Mouse (Mus musculus): Measurements from ENCODE around the gene Cldn10. TPM values are rescaled to one million over a fixed set of nuclear protein-coding genes. Genes with fewer than 3 reads are reported as not detected.
A peak's percentile ranks its signal among the peaks of the same experiment; 100 is the strongest.
"Not testable (repeated sequence)": the region's sequence is repeated elsewhere in the genome, so short reads cannot be mapped to it uniquely, and the experiment has no call there.

Gene Cldn10
- 10 to 100 TPM; 32.6 to 39.8 TPM for total RNA-seq (2021)
- long read RNA-seq, transcript Cldn10-203 (5 exons, 2,128 nt), result major isoform, 57 of 59 reads
- long read RNA-seq, partial matches to known transcripts, result 2 of 59 reads
- long read RNA-seq, other reads (novel, unspliced or antisense), result 0 of 59 reads

DNA sequence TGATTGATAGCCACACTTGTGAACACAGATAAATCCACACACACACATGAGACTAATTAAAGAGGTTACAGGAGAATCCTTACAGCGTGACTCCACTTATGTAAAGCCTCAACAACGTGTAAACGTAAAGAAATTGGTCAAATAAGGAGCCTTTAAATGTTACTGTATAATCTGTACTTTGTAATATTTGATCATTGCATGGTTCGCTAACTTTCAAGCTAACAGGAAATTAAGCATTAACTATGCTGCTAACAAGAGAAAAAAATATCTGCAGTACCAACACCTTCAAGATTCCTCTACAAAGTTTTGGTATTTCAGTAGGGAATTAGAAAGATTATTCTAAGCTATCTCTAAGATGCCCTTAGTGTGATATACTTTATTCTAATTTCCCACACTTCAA is at the start of gene Cldn10:
Gene Cldn10, plus strand, starts transcription at position 288 of the 400 bp plus-strand sequence.
- no peak for DNase-seq (ENCODE audit: low spot score in 2 of 2)

DNA sequence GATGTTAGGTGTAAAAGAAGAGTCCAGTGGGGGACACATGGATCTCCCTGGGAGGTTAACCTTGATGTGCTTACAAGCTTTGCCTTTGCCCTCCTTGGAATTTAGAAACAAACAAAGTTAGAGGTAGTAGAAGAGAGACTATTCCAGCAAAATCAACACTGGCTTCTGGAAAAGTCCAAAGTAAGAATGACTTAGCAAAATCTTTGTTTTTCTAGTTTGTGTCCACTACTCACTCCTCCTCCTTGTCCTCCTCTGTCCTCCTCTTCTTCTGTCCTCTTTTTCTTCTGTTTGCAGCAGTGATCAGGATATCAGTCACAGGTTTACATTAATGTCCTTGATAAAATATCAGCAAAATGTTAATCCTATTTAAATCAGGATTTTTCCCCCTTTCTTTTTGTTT is 45.9 kb upstream of the Cldn10 start:
- no peak for DNase-seq (ENCODE audit: low spot score in 2 of 2)

DNA sequence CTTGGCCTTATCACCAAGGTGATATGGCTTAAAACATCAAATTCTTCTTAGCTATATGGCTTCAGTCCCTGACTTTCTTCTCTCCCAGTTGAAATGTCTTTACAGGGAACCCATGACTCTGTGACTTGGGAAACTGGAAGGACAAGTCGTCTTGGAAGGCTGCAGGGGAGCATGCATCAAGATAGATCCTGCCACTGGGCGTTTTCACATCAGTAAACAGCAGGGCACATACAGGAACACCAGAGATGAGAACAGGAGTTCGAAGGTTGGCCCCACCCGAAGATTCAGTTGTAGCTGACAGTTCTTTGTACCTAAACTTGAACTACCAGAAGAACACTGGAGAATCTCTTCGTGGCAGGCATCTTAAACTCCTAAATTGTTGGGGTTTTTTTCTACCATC is 44.8 kb upstream of the Cldn10 start:
- DNase-seq (ENCODE audit: low spot score in 2 of 2), result no peak

DNA sequence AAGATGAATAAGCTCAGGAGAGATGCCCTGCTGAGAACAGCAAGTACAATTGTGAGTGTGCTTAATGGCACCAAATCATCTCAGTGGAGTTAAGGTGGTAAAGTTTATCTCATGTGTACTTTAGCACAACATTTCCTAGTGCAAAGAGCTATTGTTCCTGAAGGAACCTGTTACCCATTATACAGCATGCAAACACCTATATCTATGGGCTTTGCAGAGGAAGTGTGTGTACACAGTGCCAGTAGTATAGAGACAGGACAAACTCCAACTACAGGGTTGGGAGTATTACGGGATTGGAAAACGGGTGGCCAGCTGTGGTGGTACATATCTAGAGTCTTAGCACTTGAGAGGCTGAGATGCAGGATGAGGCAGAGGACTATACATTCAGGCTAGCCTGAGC is 38.6 kb upstream of the Cldn10 start:
- no peak for DNase-seq (ENCODE audit: low spot score in 2 of 2)

DNA sequence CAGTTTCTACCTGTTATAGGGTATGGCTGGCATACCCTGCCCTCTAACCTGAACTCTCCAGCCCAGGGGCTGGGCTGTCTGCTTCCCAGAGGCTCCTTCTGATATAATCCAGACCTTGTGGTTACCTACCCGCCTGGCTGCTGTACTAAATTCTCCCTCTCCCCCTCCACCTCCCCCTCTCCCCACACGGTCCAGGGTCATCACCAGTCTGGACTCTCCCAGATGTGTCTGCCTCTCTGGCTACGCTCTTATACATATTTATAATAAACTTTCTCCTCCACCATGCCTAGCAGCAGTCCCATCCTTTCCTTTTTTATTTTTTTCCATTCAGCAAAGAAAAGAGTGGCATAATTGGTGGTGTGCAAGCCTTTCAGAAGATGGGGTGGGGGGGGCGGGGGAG is 38.0 kb upstream of the Cldn10 start:
- DNase-seq (ENCODE audit: low spot score in 2 of 2), result no peak

DNA sequence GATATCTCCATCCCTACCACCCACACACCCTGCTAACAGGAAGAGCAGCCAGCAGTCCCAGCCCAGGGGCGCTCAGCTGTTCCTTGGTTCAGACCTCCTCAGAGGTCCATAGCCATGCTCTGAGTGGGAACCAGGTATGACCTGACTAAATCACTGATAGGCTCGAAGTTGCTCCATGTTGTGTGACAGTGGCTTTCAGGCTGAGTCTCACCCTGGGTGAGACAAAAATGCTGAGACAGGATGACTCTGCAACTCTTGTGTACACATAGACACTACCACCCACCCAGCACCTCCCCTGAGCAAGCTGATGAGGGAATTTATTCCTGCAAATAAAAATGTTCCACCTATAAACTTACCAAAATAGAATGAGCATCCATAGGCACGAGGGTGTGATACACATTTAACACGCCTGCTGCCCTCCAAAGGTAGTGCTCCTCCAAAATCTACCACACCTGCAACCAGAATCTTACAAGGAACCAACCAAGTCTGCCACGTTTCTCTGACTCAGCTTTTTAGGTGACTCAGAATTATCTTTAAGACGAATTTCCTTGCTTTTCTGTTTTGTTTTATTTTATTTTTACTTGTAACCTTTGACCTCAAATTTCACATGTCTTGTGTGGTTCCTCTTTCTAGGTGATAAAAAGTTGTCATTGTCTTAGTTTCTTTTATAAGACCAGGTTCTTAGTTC is 37.1 kb upstream of the Cldn10 start:
- DNase-seq (ENCODE audit: low spot score in 2 of 2), result no peak

DNA sequence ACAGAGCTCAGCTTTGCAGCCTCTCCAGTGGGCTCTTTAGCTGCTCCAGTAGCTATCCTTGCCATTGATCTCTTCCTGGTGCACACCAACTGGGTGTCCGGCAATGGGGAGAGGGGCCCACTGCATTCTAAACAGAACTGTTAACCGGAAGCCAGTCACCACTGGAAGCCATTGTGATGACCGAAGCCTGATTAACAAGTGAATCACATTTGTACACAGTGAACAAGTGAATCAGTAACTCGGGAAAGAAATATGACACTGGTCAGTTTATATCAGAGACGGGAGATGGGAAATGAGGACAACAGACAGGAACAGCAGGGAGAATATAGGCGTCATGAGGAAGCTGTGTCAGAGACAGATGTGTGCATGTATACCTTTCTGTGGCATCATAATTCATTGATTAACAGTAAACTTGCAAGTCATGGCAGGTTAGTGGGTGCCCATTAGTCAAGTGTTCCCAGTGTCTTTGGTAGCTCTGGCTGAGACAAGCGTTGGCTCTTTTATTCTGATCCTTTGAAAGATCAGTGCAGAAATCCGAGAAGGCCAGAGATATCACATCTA is 36.4 kb upstream of the Cldn10 start:
- no peak for DNase-seq (ENCODE audit: low spot score in 2 of 2)

DNA sequence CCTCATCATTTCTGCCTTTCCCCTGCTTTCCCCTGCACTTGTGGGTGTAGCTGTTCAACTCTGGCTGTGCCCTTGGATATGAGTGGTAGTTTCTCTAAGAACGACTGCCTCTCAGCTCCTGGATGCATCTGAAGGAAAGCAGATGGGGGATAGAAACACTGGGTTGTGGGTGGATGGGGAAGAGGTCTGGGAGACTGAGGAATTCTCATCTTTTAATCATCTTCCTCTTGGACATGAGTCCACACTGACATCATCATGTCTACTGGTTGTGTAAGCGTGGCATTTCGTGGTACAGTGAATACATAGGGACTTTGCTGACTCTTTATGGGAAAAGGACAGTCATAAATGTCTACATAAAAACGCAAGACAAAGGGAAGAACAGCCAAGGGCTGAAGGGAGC is 31.7 kb upstream of the Cldn10 start:
- DNase-seq (ENCODE audit: low spot score in 2 of 2), result peak in 1 of 2 experiments; percentile 15

DNA sequence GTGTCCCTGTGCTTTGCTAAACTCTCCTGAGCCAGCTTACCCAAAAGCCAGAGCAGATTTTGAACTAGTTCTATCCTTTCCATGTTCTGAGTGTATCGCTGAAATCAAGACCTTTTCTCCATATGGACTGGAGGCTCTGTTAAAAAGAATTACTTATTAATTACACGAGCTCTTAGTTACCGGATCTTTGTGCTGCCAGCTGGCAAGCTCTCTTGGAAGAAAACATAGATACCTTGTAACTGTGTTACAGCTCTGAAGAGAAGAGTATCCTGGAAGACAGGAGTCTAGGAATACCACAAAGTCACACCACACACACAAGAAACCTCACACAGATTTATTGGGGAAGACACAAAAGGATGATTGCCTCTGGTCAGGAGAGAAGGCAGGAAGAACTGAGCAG is 31.1 kb upstream of the Cldn10 start:
- no peak for DNase-seq (ENCODE audit: low spot score in 2 of 2)

DNA sequence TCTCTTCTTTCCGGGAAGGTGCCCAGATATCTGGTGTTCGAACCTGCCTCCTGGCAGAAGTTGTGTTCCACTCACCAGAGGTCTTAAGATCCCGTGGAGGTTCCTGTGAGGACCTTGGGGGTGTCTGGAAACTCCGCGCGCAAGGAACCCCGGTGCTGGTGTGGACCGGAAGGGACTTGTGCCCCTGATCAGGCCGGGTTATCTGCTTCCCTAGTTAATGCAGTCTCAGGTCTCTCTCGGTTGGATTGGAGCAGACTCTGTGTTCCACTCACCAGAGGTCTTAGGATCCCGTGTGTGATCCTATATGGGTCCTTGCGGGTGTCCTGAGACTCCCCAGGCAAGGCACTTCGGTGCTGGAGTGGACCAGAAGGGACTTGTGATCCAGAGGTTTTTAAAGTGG is 24.3 kb upstream of the Cldn10 start:
- DNase-seq (ENCODE audit: low spot score in 2 of 2), result not testable (repeated sequence)

DNA sequence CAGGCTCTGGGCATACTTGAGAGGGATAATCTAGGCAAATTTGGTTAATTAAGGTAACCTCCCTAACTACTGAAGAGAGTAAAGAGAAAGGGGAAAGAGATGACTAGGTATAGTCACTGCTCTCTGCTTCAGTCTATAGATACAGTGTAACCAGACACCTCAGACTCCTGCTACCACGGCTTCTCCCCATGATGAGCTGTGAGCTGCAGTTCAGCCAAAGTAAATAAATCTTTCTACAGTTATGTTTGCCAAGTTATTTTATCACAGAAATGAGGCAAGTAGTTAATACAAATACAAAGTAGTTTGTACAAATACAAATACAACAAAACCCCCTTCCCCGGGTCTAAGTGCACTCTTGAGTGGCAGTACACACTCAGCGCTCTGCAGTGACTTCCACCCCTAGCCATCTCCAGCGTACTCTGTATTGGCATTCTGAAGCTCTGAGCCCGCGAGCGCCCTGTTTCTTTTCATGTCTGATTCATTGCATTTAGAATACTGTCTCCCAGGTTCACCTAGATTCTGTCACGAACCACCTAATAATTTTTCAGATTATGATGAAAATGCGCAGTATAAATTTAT is 23.7 kb upstream of the Cldn10 start:
- no peak for DNase-seq (ENCODE audit: low spot score in 2 of 2)

DNA sequence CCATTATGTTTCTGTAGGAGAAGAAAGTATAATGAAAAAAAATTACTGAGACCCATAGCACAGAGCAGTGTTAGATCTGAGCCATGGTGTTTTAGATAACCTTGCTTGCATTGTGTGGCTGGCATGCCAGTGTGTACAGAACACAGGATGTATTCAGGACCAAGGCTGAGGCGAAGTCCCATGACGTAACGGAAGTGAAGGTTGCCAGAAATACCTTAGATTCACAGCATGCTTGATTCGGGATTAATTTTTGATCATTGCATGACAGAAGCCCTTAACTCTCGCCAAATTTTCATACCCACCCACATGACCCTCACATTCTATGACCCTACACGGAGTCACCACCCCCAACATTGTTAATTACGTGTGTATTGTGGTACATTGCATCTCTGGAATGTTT is 22.4 kb upstream of the Cldn10 start:
- no peak for DNase-seq (ENCODE audit: low spot score in 2 of 2)

DNA sequence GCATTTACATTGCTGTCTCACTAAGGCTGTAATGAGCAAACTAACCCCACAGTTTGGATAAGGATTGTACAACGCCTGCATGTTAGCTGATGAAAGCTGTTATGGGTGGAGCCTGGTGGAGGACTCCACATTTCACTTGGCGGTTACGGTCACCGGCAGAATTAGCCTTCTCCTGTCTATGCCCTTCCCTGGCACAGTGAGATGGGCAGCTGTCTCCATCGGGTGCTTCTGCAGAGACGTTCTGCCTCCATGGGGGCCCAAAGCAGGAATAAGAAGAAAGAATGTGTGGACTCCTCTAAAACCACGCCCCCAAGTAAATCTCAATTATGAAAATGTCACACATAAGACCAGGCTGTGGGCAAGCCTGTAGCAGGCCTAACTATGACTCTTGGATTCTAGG is 21.8 kb upstream of the Cldn10 start:
- no peak for DNase-seq (ENCODE audit: low spot score in 2 of 2)

DNA sequence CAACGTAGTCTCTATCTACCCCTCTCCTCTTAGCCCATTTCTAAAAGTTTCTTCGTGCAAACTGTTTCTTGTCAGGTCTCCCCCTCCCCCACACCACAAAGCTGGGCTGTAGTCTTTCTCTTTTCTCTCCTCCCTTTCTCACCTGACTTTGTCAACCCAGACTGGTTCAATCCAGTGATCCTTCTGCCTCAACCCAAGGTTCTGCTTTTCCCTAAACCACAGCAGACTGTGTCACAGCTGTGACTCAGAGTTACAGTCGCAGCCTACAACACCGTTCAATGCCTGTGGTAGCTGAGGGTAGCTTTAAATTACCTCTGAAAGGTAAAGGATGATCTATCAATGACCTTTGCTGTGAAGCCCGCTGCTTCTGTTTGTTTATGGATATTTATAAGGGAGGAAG is 21.3 kb upstream of the Cldn10 start:
- no peak for DNase-seq (ENCODE audit: low spot score in 2 of 2)

DNA sequence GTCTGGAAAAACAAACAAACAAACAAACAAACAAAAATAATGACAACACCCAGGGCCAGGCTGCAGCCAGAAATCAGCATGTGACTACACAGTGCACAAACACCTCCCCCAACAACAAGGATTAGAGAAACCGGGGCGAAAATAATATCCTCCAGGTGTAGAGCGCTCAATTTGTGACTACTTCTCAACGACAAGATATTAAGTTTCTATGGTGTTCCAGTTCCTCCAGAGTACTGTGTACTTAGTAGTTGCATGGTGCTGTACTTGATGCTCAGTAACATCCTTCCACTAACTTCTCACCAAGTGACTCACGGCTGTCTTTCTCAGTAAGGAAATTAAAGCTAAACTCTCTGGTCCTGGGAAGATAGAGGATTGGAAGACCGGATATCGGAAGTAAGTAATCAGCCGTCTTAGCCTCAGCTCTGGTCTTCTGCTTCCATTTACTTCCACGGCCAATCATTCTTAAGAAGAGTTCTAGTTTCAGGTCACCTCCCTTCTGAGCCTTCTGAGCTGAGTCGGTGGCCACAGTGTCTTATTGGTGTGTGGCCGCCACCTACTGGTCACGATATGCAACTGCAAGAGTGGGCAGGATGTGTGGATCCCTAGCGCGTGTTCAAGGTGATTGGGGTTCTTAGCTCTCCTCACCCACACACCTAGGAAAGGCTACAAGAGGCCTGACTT is 19.9 kb upstream of the Cldn10 start:
- peak; percentile 66 to 89 for DNase-seq (ENCODE audit: low spot score in 2 of 2)

DNA sequence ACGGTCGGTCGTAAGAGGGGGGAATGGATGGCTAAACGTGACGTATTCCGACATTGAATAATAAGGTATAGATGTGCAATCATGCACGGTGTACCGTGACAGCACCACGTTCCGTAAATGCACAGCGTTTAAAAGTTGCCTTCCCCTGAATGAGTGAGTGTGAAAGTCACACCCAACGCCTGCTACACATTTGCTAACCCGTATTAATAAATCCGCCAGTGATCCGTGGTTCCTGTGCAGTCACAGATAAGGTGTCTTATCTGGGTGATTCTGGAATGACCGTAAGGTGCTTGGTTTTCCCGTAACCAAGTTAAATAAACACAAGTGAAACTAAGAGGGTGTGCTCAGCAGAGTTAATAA is 19.4 kb upstream of the Cldn10 start:
- no peak for DNase-seq (ENCODE audit: low spot score in 2 of 2)

DNA sequence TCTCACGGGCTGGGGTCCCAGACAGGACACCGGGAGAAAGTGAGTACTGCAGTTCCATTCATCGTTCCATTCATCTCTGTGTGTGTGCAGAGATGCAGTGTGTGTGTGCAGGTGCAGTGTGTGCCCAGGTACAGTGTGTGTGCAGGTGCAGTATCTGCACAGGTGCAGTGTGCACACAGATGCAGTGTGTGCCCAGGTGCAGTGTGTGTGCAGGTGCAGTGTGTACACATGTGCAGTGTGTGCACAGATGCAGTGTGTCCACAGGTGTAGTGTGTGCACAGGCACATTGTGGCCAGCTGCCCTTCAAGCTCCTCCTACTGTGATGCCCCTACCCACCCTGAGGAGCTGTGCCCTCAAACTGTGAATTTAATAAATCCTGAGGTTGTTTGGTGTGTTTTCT is 14.0 kb upstream of the Cldn10 start:
- DNase-seq (ENCODE audit: low spot score in 2 of 2), result no peak

DNA sequence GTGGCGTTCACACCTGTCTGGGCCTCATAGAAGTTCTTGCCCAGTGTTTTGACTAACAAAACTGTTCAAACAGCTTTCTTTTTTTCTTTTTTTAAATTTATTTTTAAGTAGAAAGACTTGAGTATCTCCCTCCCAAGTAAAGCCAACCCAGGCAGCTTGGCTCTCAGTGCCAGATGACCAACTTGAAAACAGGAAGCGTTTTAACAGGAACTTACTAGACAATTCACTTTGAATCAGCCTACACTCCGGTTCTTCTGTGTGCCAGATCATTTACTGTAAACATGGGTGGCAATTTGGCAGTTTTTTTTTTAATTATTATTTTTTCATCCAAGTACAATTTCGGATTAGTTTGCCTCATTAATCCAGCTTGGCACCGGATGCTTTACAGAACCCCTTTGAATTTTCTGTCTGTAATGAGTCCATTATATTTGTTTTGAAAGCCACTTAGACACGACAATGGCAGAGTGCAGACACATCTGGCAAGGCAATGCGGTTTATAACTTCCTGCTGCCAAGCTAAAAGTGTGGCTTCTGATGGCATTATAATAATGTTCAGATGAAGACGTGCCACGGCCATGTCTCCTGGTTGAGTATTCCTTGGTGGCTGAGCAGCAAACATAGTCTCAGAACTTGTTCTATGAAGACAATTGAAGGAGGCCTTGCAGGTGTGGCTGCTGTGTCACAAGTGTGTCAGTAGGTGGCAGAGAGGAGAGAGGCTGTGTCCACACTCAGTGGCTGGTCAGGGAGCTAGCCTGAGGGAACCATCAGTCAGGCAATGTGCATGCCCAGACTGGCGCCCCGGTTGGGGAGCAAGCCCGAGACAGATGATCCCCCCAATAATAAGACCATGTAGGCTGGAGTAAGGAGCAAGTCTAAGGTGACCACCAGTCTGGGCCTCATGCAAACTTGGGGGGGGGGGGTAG is 12.9 kb upstream of the Cldn10 start:
- DNase-seq (ENCODE audit: low spot score in 2 of 2), result no peak

DNA sequence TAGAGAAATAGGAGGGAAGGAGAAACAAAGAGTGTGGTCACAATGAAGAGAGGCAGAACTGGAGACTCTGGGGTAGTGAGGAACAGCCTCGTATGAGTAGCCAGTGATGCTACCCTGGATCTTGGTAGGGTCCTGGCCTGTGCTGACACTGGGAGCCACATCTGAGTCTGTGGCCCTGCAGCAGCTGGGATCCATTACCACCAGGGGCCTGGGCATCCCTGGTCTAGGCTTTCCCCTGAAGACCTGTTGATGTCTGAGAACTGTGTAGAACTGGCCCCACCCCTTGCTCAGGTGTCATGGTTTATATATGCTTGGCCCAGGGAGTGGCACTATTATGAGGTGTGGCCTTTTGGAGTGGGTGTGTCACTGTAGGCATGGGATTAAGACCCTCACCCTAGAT is 12.2 kb upstream of the Cldn10 start:
- DNase-seq (ENCODE audit: low spot score in 2 of 2), result no peak

DNA sequence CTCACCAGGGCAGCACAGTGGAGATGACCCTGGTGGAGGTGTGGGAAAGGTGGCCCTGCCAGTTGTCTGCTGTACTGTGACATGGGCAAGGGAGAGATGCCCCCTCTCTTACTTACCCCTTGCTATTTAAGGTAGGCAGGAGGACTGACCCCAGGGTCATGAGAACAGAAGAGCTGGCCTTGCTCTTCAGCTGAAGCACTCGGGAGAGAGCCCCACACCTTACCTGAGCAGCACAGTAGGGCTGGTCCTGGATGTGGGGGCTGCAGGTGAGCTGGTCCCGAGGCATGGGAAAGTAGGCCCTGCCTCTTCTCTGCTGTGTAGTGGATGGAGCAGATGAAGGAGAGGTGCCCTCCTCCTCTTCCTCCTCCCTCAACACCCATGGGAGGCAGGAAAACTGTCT is 11.3 kb upstream of the Cldn10 start:
- no peak for DNase-seq (ENCODE audit: low spot score in 2 of 2)

DNA sequence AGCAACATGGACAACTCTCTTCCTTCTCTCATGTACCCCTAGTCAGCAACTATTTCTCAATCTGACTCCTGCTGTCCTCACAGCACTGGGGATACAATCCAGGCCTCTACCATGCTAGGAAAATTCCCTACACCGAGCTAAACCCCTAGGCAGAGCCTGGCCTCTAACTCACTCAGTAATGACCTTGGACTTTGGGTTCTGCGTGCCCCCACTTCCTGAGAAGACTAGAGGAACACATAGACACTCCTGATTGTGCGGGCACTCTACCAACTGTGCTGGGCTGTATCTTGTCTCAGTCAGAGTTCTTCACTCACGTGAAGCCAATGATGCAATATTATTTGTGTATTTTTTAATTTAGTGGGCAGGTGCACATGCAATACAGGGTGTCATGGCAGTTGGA is 10.2 kb upstream of the Cldn10 start:
- no peak for DNase-seq (ENCODE audit: low spot score in 2 of 2)

Data from layer of hippocampus, adult 18-20 months (tissue).